Mouse (Mus musculus) embryonic facial prominence, embryonic 15.5 days (tissue): ENCODE results near the gene Tfrc. TPM values are rescaled to one million over a fixed set of nuclear protein-coding genes. Genes with fewer than 3 reads are reported as not detected.

Experiments
- ATAC-seq: fragments of 200-750 bp; cut with Nextera tagmentation; 2 replicates; pipeline ENCODE4 v1.8.0; 2017; ENCODE audit warnings: low read depth, moderate TSS enrichment; ENCODE audit not compliant: insufficient number of reproducible peaks, low FRiP score, low TSS enrichment
- H3K27ac ChIP-seq: fragments of 300-500 bp; sonication (generic); replicated peaks from 2 replicates; pipeline ENCODE4 v1.5.1; 2015; ENCODE audit warnings: mild to moderate bottlenecking, inconsistent platforms
- H3K27me3 ChIP-seq: fragments of 300-500 bp; sonication (generic); 2 replicates; pipeline ENCODE4 v1.6.1; 2015; ENCODE audit warnings: inconsistent platforms
- H3K36me3 ChIP-seq: fragments of 300-500 bp; sonication (generic); 2 replicates; pipeline ENCODE4 v1.6.1; 2015; ENCODE audit warnings: mild to moderate bottlenecking, inconsistent platforms
- H3K4me1 ChIP-seq: fragments of 300-500 bp; sonication (generic); 2 replicates; pipeline ENCODE4 v1.6.1; 2015; ENCODE audit warnings: inconsistent platforms
- H3K4me2 ChIP-seq: fragments of 300-500 bp; sonication (generic); replicated peaks from 2 replicates; pipeline ENCODE4 v1.6.1; 2015; ENCODE audit warnings: mild to moderate bottlenecking, inconsistent platforms
- H3K4me3 ChIP-seq: fragments of 300-500 bp; sonication (generic); replicated peaks from 2 replicates; pipeline ENCODE4 v1.5.1; 2015; ENCODE audit warnings: mild to moderate bottlenecking, inconsistent platforms
- H3K9ac ChIP-seq: fragments of 300-500 bp; sonication (generic); 2 replicates; pipeline ENCODE4 v1.6.1; 2015; ENCODE audit warnings: inconsistent platforms
- H3K9me3 ChIP-seq: fragments of 300-500 bp; sonication (generic); replicated peaks from 2 replicates; pipeline ENCODE4 v1.6.1; 2016; ENCODE audit warnings: inconsistent platforms
- WGBS: fragments of 180-500 bp; shearing (Covaris S2); methylation state at CpG from one replicate; pipeline ENCODE4 v1.1.7; 2015; 5-methylcytosine and 5-hydroxymethylcytosine counted together
- polyA plus RNA-seq: library from polyadenylated mRNA; unstranded; fragments of >200 nt; fragmentation: Nextera tagmentation; extraction: Ambion mirVana; gene quantifications from 2 replicates; pipeline ENCODE4 v1.2.1, GENCODE M21; 2015

Tfrc gene
- polyA plus RNA-seq, 1 experiment from 2014 or later = 24.0 TPM

DNA sequence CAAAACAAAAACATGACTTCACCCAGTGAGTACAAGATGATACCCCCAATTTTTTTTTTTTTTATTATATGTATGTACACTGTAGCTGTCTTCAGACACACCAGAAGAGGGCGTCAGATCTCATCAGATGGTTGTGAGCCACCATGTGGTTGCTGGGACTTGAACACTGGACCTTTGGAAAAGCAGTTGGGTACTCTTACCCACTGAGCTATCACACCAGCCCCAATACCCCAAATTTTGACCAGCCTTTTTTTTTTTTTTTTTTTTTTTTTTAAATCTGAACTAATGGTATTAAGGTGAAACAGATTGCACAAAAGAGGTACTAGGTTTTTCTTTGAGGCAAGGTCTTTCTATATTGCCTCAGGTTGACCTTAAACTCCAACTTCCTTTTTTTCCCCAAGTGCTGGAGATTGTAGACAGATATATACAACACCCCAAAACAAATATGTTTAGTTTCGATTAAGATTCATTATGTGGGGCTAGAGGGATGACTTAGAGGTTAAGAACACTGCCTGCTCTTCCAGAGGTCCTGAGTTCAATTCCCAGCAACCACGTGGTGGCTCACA lies 4.6 kb downstream of the Tfrc start:
- no peak for ATAC-seq
- H3K4me2 ChIP-seq = no peak overlapping the region
- H3K36me3 ChIP-seq = 0 out of 2 replicates have a peak, but pooled peaks cover 3% of the 10 kb centered on the region
- no peak overlapping the region for H3K27ac ChIP-seq
- no peaks in the 10 kb centered on the region for H3K27me3 ChIP-seq
- H3K9ac ChIP-seq = no peak overlapping the region
- no peaks in the 10 kb centered on the region for H3K9me3 ChIP-seq
- 76% methylated on average over 3 of the region's 3 CpGs for WGBS
- H3K4me3 ChIP-seq = no peak overlapping the region
- H3K4me1 ChIP-seq = peaks cover 6% of the 10 kb centered on the region; the same call in 1 of the 2 replicates

DNA sequence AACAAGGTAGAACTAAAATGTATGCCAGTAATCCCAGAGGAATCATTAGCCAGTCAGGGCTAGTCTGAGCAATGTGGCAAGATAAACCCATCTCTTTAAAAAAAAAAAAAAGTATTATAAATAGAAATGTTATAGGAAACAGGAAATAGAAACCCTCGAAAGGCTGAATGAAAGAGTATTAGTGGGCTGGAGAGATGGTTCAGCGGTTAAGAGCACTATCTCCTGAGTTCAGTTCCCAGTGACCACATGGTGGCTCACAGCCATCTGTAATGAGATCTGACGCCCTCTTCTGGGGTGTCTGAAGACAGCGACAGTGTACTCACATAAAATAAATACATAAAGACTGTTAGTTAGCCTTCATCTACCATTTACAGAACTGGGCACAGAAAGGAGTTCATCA lies 5.3 kb downstream of the Tfrc start:
- peaks cover 6% of the 10 kb centered on the region; the same call in 1 of the 2 replicates for H3K4me1 ChIP-seq
- 65% methylated on average over 4 of the region's 4 CpGs for WGBS
- H3K36me3 ChIP-seq = 0 out of 2 replicates have a peak, but pooled peaks cover 3% of the 10 kb centered on the region
- no peak overlapping the region for H3K27ac ChIP-seq
- H3K4me3 ChIP-seq = no peak overlapping the region
- H3K4me2 ChIP-seq = no peak overlapping the region
- no peaks in the 10 kb centered on the region for H3K27me3 ChIP-seq
- no peak overlapping the region for H3K9ac ChIP-seq
- H3K9me3 ChIP-seq = no peaks in the 10 kb centered on the region
- no peak for ATAC-seq

DNA sequence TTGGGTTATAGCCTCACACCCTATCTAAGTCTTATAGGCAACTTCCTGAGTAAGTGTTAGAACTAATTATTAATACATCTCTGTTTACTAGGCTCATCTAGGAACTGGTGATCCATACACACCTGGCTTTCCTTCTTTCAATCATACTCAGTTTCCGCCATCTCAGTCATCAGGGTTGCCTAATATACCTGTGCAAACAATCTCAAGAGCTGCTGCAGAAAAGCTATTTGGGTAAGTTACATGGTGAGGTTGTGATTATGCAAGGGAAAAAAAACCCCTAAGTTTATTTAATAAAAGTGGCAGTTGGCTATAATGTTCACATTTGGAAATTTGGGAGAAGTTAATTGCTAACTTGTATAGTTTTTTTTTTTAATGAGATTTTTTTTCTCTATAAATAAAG lies 10.2 kb downstream of the Tfrc start:
- H3K4me1 ChIP-seq = no peaks in the 10 kb centered on the region
- no peak overlapping the region for H3K9ac ChIP-seq
- WGBS = 98% methylated on average over 1 of the region's 1 CpGs
- peaks cover 28% of the 10 kb centered on the region for H3K36me3 ChIP-seq
- no peak for ATAC-seq
- H3K4me2 ChIP-seq = no peak overlapping the region
- no peak overlapping the region for H3K27ac ChIP-seq
- no peaks in the 10 kb centered on the region for H3K27me3 ChIP-seq
- no peak overlapping the region for H3K4me3 ChIP-seq
- no peaks in the 10 kb centered on the region for H3K9me3 ChIP-seq

DNA sequence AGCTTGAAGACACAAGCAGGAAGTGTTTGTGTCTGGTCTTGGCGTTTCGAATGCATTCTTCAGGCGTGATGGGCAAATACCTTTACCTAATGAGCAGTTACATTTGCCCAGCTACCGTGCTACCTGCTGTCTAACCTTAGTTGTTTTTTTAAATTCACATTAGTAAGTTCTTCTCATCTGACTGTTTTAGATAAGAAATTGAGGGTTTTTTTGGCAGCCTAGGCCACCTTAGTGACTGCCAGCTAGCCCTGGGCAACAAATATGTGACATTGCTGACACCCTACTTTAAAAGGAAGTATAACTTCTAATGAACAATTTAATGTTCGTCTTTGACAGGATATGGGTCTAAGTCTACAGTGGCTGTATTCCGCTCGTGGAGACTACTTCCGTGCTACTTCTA lies 19.4 kb downstream of the Tfrc start:
- Histone ChIP-seq H3K4me2 (no peak overlapping the region), H3K27me3 (no peaks in the 10 kb centered on the region), H3K27ac (no peak overlapping the region), H3K9ac (no peak overlapping the region), H3K4me1 (no peaks in the 10 kb centered on the region), H3K4me3 (no peak overlapping the region), H3K9me3 (no peaks in the 10 kb centered on the region), H3K36me3 (peaks cover 42% of the 10 kb centered on the region)
- ATAC-seq = no peak
- 90% methylated on average over 8 of the region's 8 CpGs for WGBS

DNA sequence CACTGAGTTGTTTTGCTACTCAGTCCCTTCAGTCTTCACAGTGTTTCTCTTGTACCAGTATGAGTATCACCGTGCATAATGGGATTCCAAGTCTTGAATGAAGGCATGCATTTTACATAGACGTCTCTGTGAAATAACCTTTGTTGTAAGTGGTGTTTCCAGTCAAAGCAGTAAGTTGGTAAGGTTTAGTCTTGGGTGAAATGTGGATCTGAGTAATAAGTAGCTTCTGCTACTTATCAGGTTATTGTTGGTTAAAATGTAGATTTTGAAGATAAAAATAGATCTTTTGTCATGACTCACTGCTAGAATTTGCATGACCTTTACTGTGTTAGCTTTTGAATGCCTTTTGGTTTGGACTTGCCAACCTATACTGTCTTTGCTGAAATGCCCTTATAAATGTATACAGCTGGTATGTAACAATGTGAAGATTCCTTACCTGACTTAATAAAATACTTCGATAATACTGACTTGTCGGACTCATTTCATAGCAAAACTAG lies 23.7 kb downstream of the Tfrc start:
- no peak for ATAC-seq
- Histone ChIP-seq H3K4me2 (no peak overlapping the region), H3K4me1 (no peaks in the 10 kb centered on the region), H3K9me3 (no peaks in the 10 kb centered on the region), H3K27me3 (no peaks in the 10 kb centered on the region), H3K4me3 (no peak overlapping the region), H3K9ac (no peak overlapping the region), H3K27ac (no peak overlapping the region), H3K36me3 (peaks cover 19% of the 10 kb centered on the region)
- WGBS = 88% methylated on average over 4 of the region's 4 CpGs

DNA sequence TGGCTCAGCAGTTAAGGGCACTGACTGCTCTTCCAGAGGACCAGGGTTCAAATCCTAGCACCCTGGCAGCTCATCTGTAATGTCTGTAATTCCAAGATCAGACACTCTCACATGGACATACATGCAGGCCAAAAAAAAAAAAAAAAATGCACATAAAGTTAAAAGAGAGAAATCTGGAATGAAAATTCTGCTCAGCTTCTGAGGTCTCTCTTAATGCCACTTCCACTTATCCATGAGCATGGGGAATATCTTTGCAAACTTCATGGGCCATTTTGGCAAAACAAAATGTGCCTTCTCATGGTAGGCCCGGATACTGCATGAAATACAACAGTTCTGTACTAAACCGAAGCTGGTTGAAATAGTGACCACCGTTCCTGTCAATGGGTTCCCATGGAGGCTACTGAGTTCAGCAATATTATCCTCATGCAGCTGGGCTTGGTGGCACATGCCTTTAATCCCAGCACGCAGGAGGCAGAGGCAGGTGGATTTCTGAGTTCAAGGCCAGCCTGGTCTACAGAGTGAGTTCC lies 24.8 kb downstream of the Tfrc start:
- Histone ChIP-seq H3K27me3 (no peaks in the 10 kb centered on the region), H3K4me1 (peaks cover 3% of the 10 kb centered on the region; the same call in 1 of the 2 replicates), H3K36me3 (peaks cover 13% of the 10 kb centered on the region), H3K9me3 (no peaks in the 10 kb centered on the region), H3K9ac (no peak overlapping the region), H3K4me2 (no peak overlapping the region), H3K27ac (no peak overlapping the region), H3K4me3 (no peak overlapping the region)
- WGBS = 91% methylated on average over 4 of the region's 4 CpGs
- no peak for ATAC-seq

DNA sequence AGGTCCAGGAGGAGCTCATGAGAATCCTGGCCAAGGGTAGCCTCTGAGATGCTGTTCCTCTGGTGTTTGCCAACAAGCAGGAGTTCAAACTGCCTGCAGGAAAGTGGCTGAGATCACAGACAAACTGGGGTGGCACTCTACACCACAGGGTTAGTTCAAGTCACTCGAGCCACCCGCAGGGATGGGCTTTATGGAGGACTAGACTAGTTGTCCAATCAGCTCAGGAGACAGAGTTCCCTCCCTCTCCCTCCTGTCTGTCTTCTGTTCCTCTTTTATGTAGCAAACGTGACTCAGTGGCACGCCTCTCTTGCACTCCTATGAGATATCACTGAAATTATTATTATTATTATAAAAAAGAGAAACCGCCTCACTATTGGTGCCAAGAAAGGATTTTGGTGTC lies 25.5 kb downstream of the Tfrc start:
- peaks cover 13% of the 10 kb centered on the region for H3K36me3 ChIP-seq
- no peak overlapping the region for H3K9ac ChIP-seq
- H3K4me1 ChIP-seq = peaks cover 5% of the 10 kb centered on the region; the same call in 1 of the 2 replicates
- H3K27me3 ChIP-seq = no peaks in the 10 kb centered on the region
- H3K4me3 ChIP-seq = no peak overlapping the region
- ATAC-seq = no peak
- WGBS = 75% methylated on average over 5 of the region's 5 CpGs
- H3K27ac ChIP-seq = no peak overlapping the region
- H3K9me3 ChIP-seq = no peaks in the 10 kb centered on the region
- H3K4me2 ChIP-seq = no peak overlapping the region

DNA sequence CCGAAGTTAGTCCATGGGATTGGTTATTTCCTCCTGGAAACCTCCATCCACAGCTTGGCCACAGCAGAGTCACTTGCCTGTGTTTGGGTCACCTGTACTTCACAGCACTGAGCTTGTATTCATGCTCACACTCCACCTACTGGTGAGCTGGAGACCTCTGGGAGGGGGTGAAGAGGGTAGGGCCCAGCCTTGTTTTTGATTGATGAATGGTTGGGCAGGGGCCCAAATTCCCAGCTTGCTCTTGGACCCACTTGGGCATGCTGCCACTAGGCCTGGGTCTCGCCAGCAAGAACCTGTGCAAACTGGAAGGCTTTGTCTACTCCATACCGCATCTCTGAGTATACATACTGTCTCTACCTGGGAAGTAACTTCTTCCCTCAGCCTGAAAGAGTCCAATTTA lies 26.6 kb downstream of the Tfrc start:
- no peak overlapping the region for H3K9ac ChIP-seq
- H3K27me3 ChIP-seq = no peaks in the 10 kb centered on the region
- peaks cover 10% of the 10 kb centered on the region; the same call in 1 of the 2 replicates for H3K4me1 ChIP-seq
- H3K36me3 ChIP-seq = peaks cover 8% of the 10 kb centered on the region
- H3K9me3 ChIP-seq = no peaks in the 10 kb centered on the region
- ATAC-seq = no peak
- no peak overlapping the region for H3K4me3 ChIP-seq
- WGBS = 65% methylated on average over 3 of the region's 3 CpGs
- H3K4me2 ChIP-seq = no peak overlapping the region
- H3K27ac ChIP-seq = no peak overlapping the region

DNA sequence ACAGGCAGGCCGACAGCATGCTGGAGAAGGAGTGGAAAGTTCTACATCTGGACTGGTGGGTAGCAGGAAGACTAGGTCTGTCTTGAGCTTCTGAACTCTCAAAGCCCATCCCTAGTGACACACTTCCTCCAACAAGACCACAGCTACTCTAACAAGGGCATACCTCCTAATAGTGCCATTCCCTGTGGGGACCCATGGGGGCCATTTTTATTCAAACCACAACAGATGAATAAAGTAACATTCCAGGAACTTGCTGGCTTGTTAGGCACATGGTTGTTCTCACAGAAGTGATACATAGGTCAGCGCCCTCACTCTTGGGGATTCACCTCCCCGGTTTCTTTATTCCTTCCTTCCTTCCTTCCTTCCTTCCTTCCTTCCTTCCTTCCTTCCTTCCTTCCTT lies 27.6 kb downstream of the Tfrc start:
- Histone ChIP-seq H3K27ac (no peak overlapping the region), H3K4me1 (peaks cover 10% of the 10 kb centered on the region; the same call in 1 of the 2 replicates), H3K9me3 (no peaks in the 10 kb centered on the region), H3K9ac (no peak overlapping the region), H3K36me3 (0 out of 2 replicates have a peak, but pooled peaks cover 4% of the 10 kb centered on the region), H3K27me3 (no peaks in the 10 kb centered on the region), H3K4me3 (no peak overlapping the region), H3K4me2 (no peak overlapping the region)
- WGBS = 85% methylated on average over 3 of the region's 3 CpGs
- no peak for ATAC-seq

DNA sequence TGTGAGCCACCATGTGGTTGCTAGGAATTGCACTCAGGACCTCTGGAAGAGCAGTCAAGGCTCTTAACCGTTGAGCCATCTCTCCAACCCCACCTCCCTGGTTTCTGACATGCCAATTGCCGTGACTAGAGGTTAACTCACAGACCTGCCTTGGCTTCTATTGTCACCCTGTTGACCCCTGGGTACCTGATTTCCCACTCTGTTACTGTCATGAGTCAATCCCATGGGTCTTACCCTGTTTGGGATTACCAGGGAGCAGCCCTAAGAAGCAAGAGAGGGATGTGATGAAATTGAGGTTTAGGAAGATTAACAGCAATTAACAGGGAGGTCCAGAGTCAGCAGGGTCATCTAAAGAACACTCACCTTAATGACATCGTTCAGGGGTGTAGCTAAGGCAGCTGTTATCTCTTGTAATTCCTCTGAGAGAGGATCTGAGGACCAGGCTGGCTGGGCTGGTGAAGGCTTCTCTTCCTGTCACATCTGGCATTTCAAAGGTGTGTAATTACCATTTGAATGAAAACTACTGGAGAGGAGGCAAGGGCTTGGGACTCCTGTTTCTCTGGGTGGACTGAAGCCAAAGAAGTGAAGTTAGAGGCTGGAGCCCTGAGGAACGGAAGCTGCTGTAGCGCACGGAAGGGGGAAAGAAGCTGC lies 28.3 kb downstream of the Tfrc start:
- no peak for ATAC-seq
- WGBS = 26% methylated on average over 6 of the region's 6 CpGs

DNA sequence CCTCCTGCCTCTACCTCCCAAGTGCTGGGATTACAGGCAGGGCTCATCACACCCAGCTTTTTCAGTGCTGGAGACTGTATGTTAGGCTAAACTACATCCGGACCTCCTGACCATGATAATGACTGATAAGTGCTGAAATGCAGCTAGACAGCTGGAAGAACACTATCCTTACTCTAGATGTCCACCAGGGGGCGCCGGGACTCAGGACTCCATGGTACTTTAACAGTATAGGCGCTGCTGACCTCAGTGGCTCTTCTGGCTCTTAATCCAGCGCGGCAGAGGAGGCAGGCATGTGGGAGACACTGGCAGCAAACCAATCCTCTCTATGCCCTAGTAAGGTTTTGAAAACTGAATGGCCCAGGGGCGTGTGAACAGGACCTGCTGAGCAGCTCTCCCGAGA lies 29.8 kb downstream of the Tfrc start:
- no peaks in the 10 kb centered on the region for H3K36me3 ChIP-seq
- H3K4me3 ChIP-seq = no peak overlapping the region
- no peak overlapping the region for H3K27ac ChIP-seq
- H3K9me3 ChIP-seq = no peaks in the 10 kb centered on the region
- H3K9ac ChIP-seq = no peak overlapping the region
- WGBS = 8% methylated on average over 8 of the region's 8 CpGs
- H3K4me2 ChIP-seq = no peak overlapping the region
- H3K27me3 ChIP-seq = no peaks in the 10 kb centered on the region
- ATAC-seq = no peak
- H3K4me1 ChIP-seq = peaks cover 20% of the 10 kb centered on the region

More for the DNA sequence above, 28.3 kb downstream of the Tfrc start:
- peaks cover 16% of the 10 kb centered on the region for H3K4me1 ChIP-seq
- H3K4me3 ChIP-seq = no peak overlapping the region
- H3K9ac ChIP-seq = no peak overlapping the region
- no peak overlapping the region for H3K27ac ChIP-seq
- H3K36me3 ChIP-seq = 0 out of 2 replicates have a peak, but pooled peaks cover 3% of the 10 kb centered on the region
- H3K27me3 ChIP-seq = no peaks in the 10 kb centered on the region
- H3K4me2 ChIP-seq = no peak overlapping the region
- no peaks in the 10 kb centered on the region for H3K9me3 ChIP-seq
